Mouse (Mus musculus) forelimb bud, embryonic 11.5 days (tissue): ENCODE results near the gene Tmem215.
A peak's percentile ranks its signal among the peaks of the same experiment; 100 is the strongest.

ENCODE experiments used
- DNase-seq: peaks from one replicate; pipeline ENCODE4 v3.0.0-alpha.2; 2012; ENCODE audit warnings: low read depth, low spot score

Tmem215 gene

GRCm38 (mm10) chr4:40471880-40472279 lies at the start of gene Tmem215:
Gene Tmem215 (plus strand): TSS chr4:40472180.
- no peak for DNase-seq

- no peak for DNase-seq
These were observed 40.1 kb upstream of the Tmem215 start for GRCm38 (mm10) chr4:40431916-40432315.

GRCm38 (mm10) chr4:40433379-40433778 lies 38.6 kb upstream of the Tmem215 start:
- no peak for DNase-seq

GRCm38 (mm10) chr4:40434388-40434787 lies 37.6 kb upstream of the Tmem215 start:
- no peak for DNase-seq

- DNase-seq, result no peak
These were observed 28.4 kb upstream of the Tmem215 start for GRCm38 (mm10) chr4:40443565-40443964.

- peak; percentile 56 for DNase-seq
These were observed 935 bp downstream of the Tmem215 start for GRCm38 (mm10) chr4:40472700-40473530.

- no peak for DNase-seq
These were observed 1.9 kb downstream of the Tmem215 start for GRCm38 (mm10) chr4:40473911-40474310.

GRCm38 (mm10) chr4:40477963-40478362 lies 6.0 kb downstream of the Tmem215 start:
- no peak for DNase-seq

- no peak for DNase-seq
These were observed 14.6 kb downstream of the Tmem215 start for GRCm38 (mm10) chr4:40486546-40486945.

- no peak for DNase-seq
These were observed 19.8 kb downstream of the Tmem215 start for GRCm38 (mm10) chr4:40491731-40492130.

- no peak for DNase-seq
These were observed 24.4 kb downstream of the Tmem215 start for GRCm38 (mm10) chr4:40496354-40496753.

GRCm38 (mm10) chr4:40496828-40497227 lies 24.8 kb downstream of the Tmem215 start:
- DNase-seq, result no peak

- no peak for DNase-seq
These were observed 28.0 kb downstream of the Tmem215 start for GRCm38 (mm10) chr4:40499812-40500591.

GRCm38 (mm10) chr4:40502459-40502858 lies 30.5 kb downstream of the Tmem215 start:
- no peak for DNase-seq

GRCm38 (mm10) chr4:40509534-40509933 lies 37.6 kb downstream of the Tmem215 start:
- no peak for DNase-seq

GRCm38 (mm10) chr4:40513235-40513634 lies 41.3 kb downstream of the Tmem215 start:
- DNase-seq, result no peak

GRCm38 (mm10) chr4:40518545-40519324 lies 46.8 kb downstream of the Tmem215 start:
- DNase-seq, result no peak
